Mouse (Mus musculus) bone marrow macrophage, adult 2 months (primary cell): ENCODE measurements around the gene Spaca4.

Source experiments
- CTCF ChIP-seq: IDR thresholded peaks from 2 replicates; pipeline ENCODE4 v1.5.1; 2012; ENCODE audit warnings: low read depth, mild to moderate bottlenecking, low read length, moderate library complexity
- POLR2A ChIP-seq: IDR thresholded peaks from 2 replicates; pipeline ENCODE4 v1.6.1; 2012; ENCODE audit warnings: mild to moderate bottlenecking, low read depth, low read length, borderline replicate concordance

DNA sequence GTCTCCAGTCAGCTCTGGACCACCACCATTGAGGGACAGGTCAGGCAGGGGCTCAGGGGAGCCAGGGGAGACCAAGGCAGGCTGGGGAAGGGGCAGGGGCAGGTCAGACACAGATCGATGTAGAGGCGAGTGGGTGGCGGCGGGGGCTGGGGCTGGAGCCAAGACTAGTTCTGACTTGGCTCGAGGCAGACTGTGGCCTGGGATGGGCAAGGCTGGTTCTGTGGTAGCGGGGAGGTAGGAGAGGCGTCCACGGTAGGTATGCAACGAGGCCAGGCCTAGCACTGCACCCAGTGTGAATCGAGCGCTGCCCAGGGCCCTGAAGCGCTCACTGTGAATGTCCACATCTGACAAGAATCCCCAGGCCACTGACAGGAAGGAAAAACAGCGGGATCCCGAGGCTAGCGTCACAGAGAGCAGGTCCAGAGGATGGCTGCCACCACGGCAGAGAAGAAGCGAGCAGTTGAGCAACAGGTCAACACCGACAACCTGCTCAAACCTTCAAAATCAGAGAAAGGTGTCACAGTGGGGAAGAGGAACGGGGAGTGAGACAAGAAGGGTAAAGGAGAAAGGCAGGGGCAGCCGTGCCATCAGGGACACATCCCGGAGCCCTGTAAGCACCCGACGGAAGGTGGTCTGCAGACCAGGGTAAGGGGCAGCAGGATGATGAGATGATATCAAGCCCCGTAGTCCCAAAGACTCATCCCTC lies 14.1 kb downstream of the Spaca4 start:
- TF ChIP-seq CTCF (no peak), POLR2A (no peak)
